Mouse (Mus musculus) cerebellum, adult 2 months (tissue): ENCODE measurements around the gene Ddx11.

Experiments used
- CTCF ChIP-seq: fragments of 200-500 bp; IDR thresholded peaks from 2 replicates; pipeline ENCODE4 v1.5.1; 2011; ENCODE audit warnings: low read depth, mild to moderate bottlenecking, control low read depth, low read length, moderate library complexity, borderline replicate concordance; ENCODE audit not compliant: insufficient read depth
- POLR2A ChIP-seq: fragments of 200-500 bp; IDR thresholded peaks from 2 replicates; pipeline ENCODE4 v1.6.1; 2011; ENCODE audit warnings: low read length, control low read depth, borderline replicate concordance; ENCODE audit not compliant: insufficient read depth

DNA sequence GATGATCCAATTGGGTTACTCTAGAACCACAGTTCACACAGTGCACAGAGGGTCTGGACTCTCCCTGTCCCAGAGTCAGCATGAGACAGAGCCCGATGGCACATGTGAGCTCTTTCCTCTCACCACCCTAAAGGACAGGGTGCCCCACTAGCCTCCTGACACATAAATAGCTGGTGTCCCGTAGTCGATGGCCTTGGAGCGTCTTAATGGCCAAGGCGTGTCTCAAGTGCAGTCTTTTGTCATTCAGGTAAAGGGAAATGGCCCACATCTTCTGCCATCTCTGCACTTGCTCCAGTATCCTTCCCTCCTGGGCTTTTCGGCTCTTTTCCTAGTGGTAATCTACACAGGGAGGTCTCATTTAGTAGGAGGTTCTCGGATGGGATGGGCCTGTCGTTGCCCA, 67.3 kb downstream of the Ddx11 start:
- no peak for TF ChIP-seq POLR2A
- no peak for TF ChIP-seq CTCF
